In genomic region chr5:134522524-134522923, GRCm38 (mm10) we compare ENCODE assay signal across 26 mouse cellular contexts. TPM values are rescaled to one million over a fixed set of nuclear protein-coding genes. Genes with fewer than 3 reads are reported as not detected.
DNase-seq lines count a peak whose midpoint lies in the region; ATAC-seq and TF ChIP-seq lines count a peak whose summit lies in the region.
"Had no signal": no experiment of that assay in that cellular context is flagged by ENCODE, and none has a peak within 500 bp of the region (broad histone marks: within the 10 kb centered on the region; RNA-seq: fewer than 3 reads in every experiment).

No protein-coding gene starts in this region.

- H3K4me1 ChIP-seq in liver, embryonic 13.5 days (replicated peaks): peaks cover 16% of the 10 kb centered on the region; the same call in 1 of the 2 replicates
- H3K4me1 ChIP-seq in liver, embryonic 11.5 days (replicated peaks; ENCODE audit: control insufficient read depth, insufficient read depth, low read length): no peaks in the 10 kb centered on the region; the same call in 1 of the 2 replicates
- H3K4me1 ChIP-seq in testis, adult 2 months (ENCODE audit: control insufficient read depth, insufficient read depth, low read length): peaks cover 7% of the 10 kb centered on the region
- no peaks in the 10 kb centered on the region for H3K4me1 ChIP-seq in forebrain, embryonic 10.5 days
- H3K4me1 ChIP-seq: forebrain, embryonic 12.5 days; limb, embryonic 13.5 days had no signal

- no peak overlapping the region for H3K4me3 ChIP-seq in liver, embryonic 13.5 days (replicated peaks)
- no peak overlapping the region for H3K4me3 ChIP-seq in liver, embryonic 11.5 days (ENCODE audit: low read depth, low read length)
- H3K4me3 ChIP-seq in testis, adult 2 months (ENCODE audit: control insufficient read depth, low read depth, low read length): peak overlapping the region; percentile 11
- H3K4me3 ChIP-seq in forebrain, embryonic 10.5 days: no peak overlapping the region
- H3K4me3 ChIP-seq: erythroblast, embryonic 14.5 days; forebrain, embryonic 12.5 days; heart, embryonic 13.5 days; limb, embryonic 13.5 days; liver, embryonic 12.5 days; myocyte had no signal

- no peak for DNase-seq in liver, embryonic 13.5 days
- DNase-seq in liver, embryonic 11.5 days (ENCODE audit: low spot score): no peak
- DNase-seq in testis, postnatal 10 days (ENCODE audit: low spot score): no peak
- DNase-seq in R1 (ENCODE audit: low read depth, low spot score): peak; percentile 67
- DNase-seq in forebrain, embryonic 10.5 days (ENCODE audit: extremely low spot score, low spot score): no peak
- DNase-seq: adrenal gland, adult 2 months; adrenal gland, postnatal 36 days; cerebellum, adult 18-20 months; cerebellum, postnatal 10 days; forebrain, postnatal 0 days; heart, postnatal 10 days; kidney, adult 8-10 months; kidney, postnatal 4 days; layer of hippocampus, postnatal 36 days; right cerebral cortex, postnatal 25 days had no signal

- WGBS in liver, embryonic 13.5 days (ENCODE audit: insufficient replicate concordance): 79% methylated on average over 26 of the region's 26 CpGs
- WGBS in liver, embryonic 11.5 days: 88% methylated on average over 26 of the region's 26 CpGs
- WGBS in forebrain, embryonic 10.5 days: 95% methylated on average over 26 of the region's 26 CpGs

- TF ChIP-seq CTCF in testis, adult 2 months (IDR thresholded peaks at IDR 0.05; ENCODE audit: control insufficient read depth, insufficient read depth, insufficient replicate concordance, low read depth, low read length): no peak

- TF ChIP-seq POLR2A in testis, adult 2 months (IDR thresholded peaks at IDR 0.05; ENCODE audit: control insufficient read depth, low read depth, low read length): no peak

- H3K9ac ChIP-seq in liver, embryonic 13.5 days: no peak overlapping the region
- no peak overlapping the region for H3K9ac ChIP-seq in liver, embryonic 11.5 days (ENCODE audit: low read depth, low read length)
- H3K9ac ChIP-seq: forebrain, embryonic 12.5 days; forebrain, postnatal 0 days; heart, embryonic 13.5 days; limb, embryonic 13.5 days; liver, embryonic 12.5 days had no signal

- no peaks in the 10 kb centered on the region for H3K9me3 ChIP-seq in liver, embryonic 13.5 days (replicated peaks)
- H3K9me3 ChIP-seq in liver, embryonic 11.5 days (ENCODE audit: control insufficient read depth, low read length): no peaks in the 10 kb centered on the region; the same call in 1 of the 2 replicates
- H3K9me3 ChIP-seq in forebrain, embryonic 10.5 days: no peaks in the 10 kb centered on the region
- H3K9me3 ChIP-seq: forebrain, embryonic 12.5 days; heart, embryonic 13.5 days; limb, embryonic 13.5 days; liver, embryonic 12.5 days had no signal

- peaks cover 11% of the 10 kb centered on the region; the same call in 1 of the 2 replicates for H3K36me3 ChIP-seq in liver, embryonic 13.5 days
- peaks cover 9% of the 10 kb centered on the region for H3K36me3 ChIP-seq in liver, embryonic 11.5 days (ENCODE audit: control insufficient read depth, insufficient read depth, low read length)
- H3K36me3 ChIP-seq in testis, adult 2 months (ENCODE audit: control insufficient read depth, insufficient read depth, low read length): no peaks in the 10 kb centered on the region
- peaks cover 78% of the 10 kb centered on the region for H3K36me3 ChIP-seq in forebrain, embryonic 10.5 days (replicated peaks)

- ATAC-seq in liver, embryonic 13.5 days (ENCODE audit: low read depth): peak; percentile 22; the same call in 1 of the 2 replicates
- ATAC-seq in liver, embryonic 11.5 days (replicated peaks; ENCODE audit: low FRiP score): no peak; the same call in 1 of the 2 replicates
- ATAC-seq: activated CD4-positive, CD25-positive, alpha-beta regulatory T cell, adult 4 months; forebrain, postnatal 0 days; intestine, embryonic 16.5 days had no signal

- H3K4me2 ChIP-seq in liver, embryonic 13.5 days: peak overlapping the region; percentile 16; the same call in 1 of the 2 replicates
- no peak overlapping the region for H3K4me2 ChIP-seq in liver, embryonic 11.5 days
- H3K4me2 ChIP-seq: forebrain, embryonic 12.5 days; heart, embryonic 13.5 days; limb, embryonic 13.5 days had no signal

- H3K27ac ChIP-seq in liver, embryonic 13.5 days: no peak overlapping the region
- H3K27ac ChIP-seq in liver, embryonic 11.5 days (ENCODE audit: low read depth, low read length): no peak overlapping the region
- no peak overlapping the region for H3K27ac ChIP-seq in testis, adult 2 months (ENCODE audit: control insufficient read depth, insufficient read depth, low read depth, low read length)
- no peak overlapping the region for H3K27ac ChIP-seq in forebrain, embryonic 10.5 days
- H3K27ac ChIP-seq: forebrain, embryonic 12.5 days; heart, embryonic 13.5 days; kidney, postnatal 0 days; limb, embryonic 13.5 days; liver, embryonic 12.5 days had no signal

- H3K27me3 ChIP-seq in liver, embryonic 13.5 days: no peaks in the 10 kb centered on the region
- no peaks in the 10 kb centered on the region for H3K27me3 ChIP-seq in liver, embryonic 11.5 days (replicated peaks; ENCODE audit: control insufficient read depth, insufficient read depth, low read length)
- H3K27me3 ChIP-seq in testis, adult 2 months (ENCODE audit: control insufficient read depth, insufficient read depth, low read length): no peaks in the 10 kb centered on the region
- H3K27me3 ChIP-seq in forebrain, embryonic 10.5 days (ENCODE audit: poor library complexity, severe bottlenecking): no peaks in the 10 kb centered on the region
- H3K27me3 ChIP-seq: forebrain, embryonic 12.5 days; heart, embryonic 13.5 days; limb, embryonic 13.5 days; liver, embryonic 12.5 days had no signal

RNA-seq across cellular contexts. Expression of gene Clip2, which starts 29.7 kb away (rescaled TPM):
- polyA plus RNA-seq in liver, embryonic 13.5 days (2015; fragmentation: Nextera tagmentation; extraction: Ambion mirVana): 0.37 and 0.50 TPM in 2 replicates
- 1.4 and 1.7 TPM in 2 replicates for polyA plus RNA-seq in liver, embryonic 11.5 days (2014; fragmentation: Nextera tagmentation; extraction: Ambion mirVana)
- 4.2 and 5.7 TPM in 2 replicates for polyA plus RNA-seq in testis, adult 2 months (2012; rRNA removed)
- polyA plus RNA-seq in forebrain, embryonic 10.5 days (2016; fragmentation: Nextera tagmentation; extraction: Ambion mirVana): 4.2 and 4.5 TPM in 2 replicates

RNA-seq across cellular contexts. Expression of gene Syna, which starts 37.4 kb away (rescaled TPM):
- not detected in 2 replicates for polyA plus RNA-seq in liver, embryonic 13.5 days (2015; fragmentation: Nextera tagmentation; extraction: Ambion mirVana)
- not detected in 2 replicates for polyA plus RNA-seq in liver, embryonic 11.5 days (2014; fragmentation: Nextera tagmentation; extraction: Ambion mirVana)
- polyA plus RNA-seq in testis, adult 2 months (2012; rRNA removed): 0.27 and 0.43 TPM in 2 replicates
- polyA plus RNA-seq in forebrain, embryonic 10.5 days (2016; fragmentation: Nextera tagmentation; extraction: Ambion mirVana): 0.10 TPM in 1 of 2 replicates, not detected in the other
- polyA plus RNA-seq: erythroblast, embryonic 14.5 days; heart, embryonic 13.5 days; intestine, embryonic 16.5 days; liver, embryonic 12.5 days; neural tube, embryonic 14.5 days had no signal

RNA-seq across cellular contexts. Expression of gene Rfc2, which starts 58.6 kb away (rescaled TPM):
- 233 and 246 TPM in 2 replicates for polyA plus RNA-seq in liver, embryonic 13.5 days (2015; fragmentation: Nextera tagmentation; extraction: Ambion mirVana)
- 363 and 374 TPM in 2 replicates for polyA plus RNA-seq in liver, embryonic 11.5 days (2014; fragmentation: Nextera tagmentation; extraction: Ambion mirVana)
- 304 and 310 TPM in 2 replicates for polyA plus RNA-seq in testis, adult 2 months (2012; rRNA removed)
- 440 and 447 TPM in 2 replicates for polyA plus RNA-seq in forebrain, embryonic 10.5 days (2016; fragmentation: Nextera tagmentation; extraction: Ambion mirVana)
